Mouse (Mus musculus) C2C12 (cell line): ENCODE measurements around the gene Tomm40l. TPM values are rescaled to one million over a fixed set of nuclear protein-coding genes. Genes with fewer than 3 reads are reported as not detected.

Experiments used
- H3K27me3 ChIP-seq: one replicate; pipeline ENCODE4 v1.6.1; 2011; ENCODE audit not compliant: control insufficient read depth, insufficient read depth, insufficient read length
- H3K36me3 ChIP-seq: one replicate; pipeline ENCODE4 v1.6.1; 2011; ENCODE audit not compliant: control insufficient read depth, insufficient read depth
- H3K4me3 ChIP-seq: one replicate; pipeline ENCODE4 v1.5.1; 2011; ENCODE audit warnings: mild to moderate bottlenecking, control low read depth; ENCODE audit not compliant: poor library complexity, insufficient read depth, severe bottlenecking
- H3K79me2 ChIP-seq: one replicate; pipeline ENCODE4 v1.6.1; 2011; ENCODE audit not compliant: control insufficient read depth, insufficient read depth
- H3K79me3 ChIP-seq: one replicate; pipeline ENCODE4 v1.6.1; 2011; ENCODE audit warnings: low read depth, control low read depth
- H3ac ChIP-seq: one replicate; pipeline ENCODE3; 2011; ENCODE audit warnings: low read depth; ENCODE audit not compliant: control insufficient read depth, insufficient read length
- CEBPB ChIP-seq: IDR thresholded peaks from one replicate; pipeline ENCODE4 v1.6.1; 2011; ENCODE audit warnings: low read depth, mild to moderate bottlenecking, control low read depth, moderate library complexity
- CTCF ChIP-seq: IDR thresholded peaks from one replicate; pipeline ENCODE4 v1.5.1; 2011; ENCODE audit not compliant: control insufficient read depth, insufficient read depth, insufficient read length
- FOSL1 ChIP-seq: IDR thresholded peaks from one replicate; pipeline ENCODE4 v1.8.0; 2011; ENCODE audit warnings: mild to moderate bottlenecking, low read length; ENCODE audit not compliant: poor library complexity, insufficient read depth, severe bottlenecking
- MAX ChIP-seq: IDR thresholded peaks from one replicate; pipeline ENCODE4 v1.6.1; 2011; ENCODE audit warnings: mild to moderate bottlenecking, control low read depth
- MYOD1 ChIP-seq: IDR thresholded peaks from one replicate; pipeline ENCODE4 v1.6.1; 2011; ENCODE audit warnings: low read depth; ENCODE audit not compliant: control insufficient read depth, insufficient read length
- MYOG ChIP-seq: IDR thresholded peaks from one replicate; pipeline ENCODE4 v1.6.1; 2011; ENCODE audit not compliant: control insufficient read depth, insufficient read length; ENCODE audit errors: extremely low read depth
- USF1 ChIP-seq: IDR thresholded peaks from one replicate; pipeline ENCODE4 v1.6.1; 2011; ENCODE audit warnings: low read depth, mild to moderate bottlenecking, control low read depth, moderate library complexity
- polyA plus RNA-seq: library from polyadenylated mRNA; unstranded; fragments of >200 nt; fragmentation: generic; extraction: Trizol; gene quantifications from one replicate; pipeline ENCODE4 v1.2.1, GENCODE M21; 2012; ENCODE audit warnings: missing spikeins

Gene Tomm40l
- polyA plus RNA-seq, 1 experiment, result 58.7 TPM

DNA sequence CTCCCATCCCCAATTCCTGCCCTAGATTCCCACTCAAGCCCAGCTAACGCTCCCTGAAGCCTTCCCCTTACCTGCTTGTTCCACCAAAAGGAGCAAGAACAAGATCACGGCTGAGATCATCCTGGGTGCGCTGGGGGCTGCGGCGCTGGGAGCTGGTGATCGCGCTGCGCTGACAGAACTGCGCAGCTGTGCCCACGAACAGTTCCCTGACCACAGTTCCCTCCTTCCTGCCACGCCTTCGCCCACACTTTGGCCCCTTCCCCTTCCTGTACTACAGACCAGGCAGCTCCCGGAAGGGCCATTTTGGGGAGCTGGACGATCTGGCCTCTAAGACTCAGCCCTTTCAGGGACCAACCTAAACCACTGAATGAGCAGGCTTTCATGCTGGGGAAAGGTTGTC, 11.8 kb upstream of the Tomm40l start, which contains the start of gene Fcer1g:
TSS of gene Fcer1g (minus strand) at position 240 of the 400 bp plus-strand sequence.
- TF ChIP-seq FOSL1 (no peak), USF1 (no peak), CEBPB (no peak), MAX (no peak), MYOG (no peak), CTCF (no peak), MYOD1 (no peak)
- Histone ChIP-seq H3K4me3 (no peak within 1 kb of the TSS), H3K79me3 (no peaks in the 10 kb centered on the region), H3K79me2 (no peaks in the 10 kb centered on the region), H3K27me3 (no peaks in the 10 kb centered on the region), H3K36me3 (peaks cover 46% of the 10 kb centered on the region), H3ac (no peak within 1 kb of the TSS)

- H3K36me3 ChIP-seq, result peaks cover 37% of the 10 kb centered on the region
- TF ChIP-seq FOSL1, result no peak
- TF ChIP-seq CTCF, result no peak
- H3ac ChIP-seq, result no peak overlapping the region
- no peak overlapping the region for H3K4me3 ChIP-seq
- no peaks in the 10 kb centered on the region for H3K79me2 ChIP-seq
- H3K27me3 ChIP-seq, result no peaks in the 10 kb centered on the region
- H3K79me3 ChIP-seq, result no peaks in the 10 kb centered on the region
Observed at GRCm38 (mm10) chr1:171232800-171233730, 10.8 kb upstream of the Tomm40l start.

DNA sequence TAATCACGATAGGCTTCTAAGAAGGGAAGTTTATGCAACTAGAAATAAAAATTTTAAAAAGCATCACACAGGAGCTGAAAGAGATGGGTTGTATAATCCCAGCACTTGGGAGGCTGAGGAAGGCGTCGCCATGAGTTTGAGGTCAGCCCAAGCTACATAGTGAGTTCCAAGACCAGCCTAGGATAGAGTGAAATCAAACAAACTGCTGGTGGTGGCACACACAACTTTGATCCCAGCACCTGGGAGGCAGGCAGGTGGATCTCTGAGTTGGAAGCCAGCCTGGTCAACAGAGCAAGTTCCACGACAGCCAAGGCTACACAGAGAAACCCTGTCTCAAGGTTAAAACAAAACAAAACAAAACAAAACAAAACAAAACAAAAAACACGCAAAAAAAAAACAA, 10.0 kb upstream of the Tomm40l start:
- Histone ChIP-seq H3K4me3 (no peak overlapping the region), H3K27me3 (no peaks in the 10 kb centered on the region), H3K79me3 (no peaks in the 10 kb centered on the region), H3ac (no peak overlapping the region), H3K79me2 (no peaks in the 10 kb centered on the region), H3K36me3 (peaks cover 31% of the 10 kb centered on the region)
- TF ChIP-seq CEBPB, result no peak
- no peak for TF ChIP-seq USF1
- no peak for TF ChIP-seq FOSL1
- no peak for TF ChIP-seq MYOG
- no peak for TF ChIP-seq MAX
- no peak for TF ChIP-seq MYOD1
- no peak for TF ChIP-seq CTCF

GRCm38 (mm10) chr1:171231844-171232243, 9.5 kb upstream of the Tomm40l start:
- H3ac ChIP-seq, result no peak overlapping the region
- no peak overlapping the region for H3K4me3 ChIP-seq
- no peaks in the 10 kb centered on the region for H3K79me2 ChIP-seq
- H3K27me3 ChIP-seq, result no peaks in the 10 kb centered on the region
- no peaks in the 10 kb centered on the region for H3K79me3 ChIP-seq
- peaks cover 26% of the 10 kb centered on the region for H3K36me3 ChIP-seq
- TF ChIP-seq CTCF (no peak), MYOD1 (no peak), MAX (no peak), CEBPB (no peak), MYOG (no peak), FOSL1 (no peak), USF1 (no peak)

DNA sequence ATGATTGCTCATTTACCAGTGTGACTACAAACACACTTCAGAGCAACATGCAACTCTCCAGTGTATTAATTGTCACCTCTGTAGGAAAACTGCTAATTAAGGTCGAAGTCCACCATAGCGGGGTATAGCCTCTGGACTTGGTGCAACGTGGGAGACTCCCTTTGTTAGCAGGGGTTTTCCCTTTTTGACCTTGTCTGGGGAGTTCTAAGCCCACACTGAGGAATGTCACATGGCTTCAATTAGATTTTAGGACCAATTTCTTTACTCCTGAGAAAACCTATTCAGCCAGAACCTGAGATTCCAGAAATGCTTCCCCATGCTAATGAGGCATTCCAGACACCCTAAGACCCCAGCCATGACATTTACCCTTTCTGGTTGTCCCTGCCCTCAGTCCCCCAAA, 7.9 kb upstream of the Tomm40l start:
- Histone ChIP-seq H3K36me3 (peaks cover 13% of the 10 kb centered on the region), H3K27me3 (no peaks in the 10 kb centered on the region), H3ac (no peak overlapping the region), H3K79me3 (no peaks in the 10 kb centered on the region), H3K79me2 (no peaks in the 10 kb centered on the region), H3K4me3 (no peak overlapping the region)
- no peak for TF ChIP-seq MYOG
- no peak for TF ChIP-seq USF1
- TF ChIP-seq CTCF, result no peak
- no peak for TF ChIP-seq CEBPB
- no peak for TF ChIP-seq FOSL1
- no peak for TF ChIP-seq MAX
- no peak for TF ChIP-seq MYOD1

- peaks cover 8% of the 10 kb centered on the region for H3K36me3 ChIP-seq
- H3K4me3 ChIP-seq, result no peak overlapping the region
- no peaks in the 10 kb centered on the region for H3K79me2 ChIP-seq
- H3K79me3 ChIP-seq, result no peaks in the 10 kb centered on the region
- TF ChIP-seq CTCF (no peak), USF1 (no peak), MAX (no peak), FOSL1 (no peak), MYOG (no peak), CEBPB (no peak), MYOD1 (no peak)
- no peaks in the 10 kb centered on the region for H3K27me3 ChIP-seq
- H3ac ChIP-seq, result no peak overlapping the region
Observed at GRCm38 (mm10) chr1:171229750-171230149, 7.4 kb upstream of the Tomm40l start.
